Mouse (Mus musculus) myocyte (in vitro differentiated cells): ENCODE data around the gene Tada2b.

Source experiments
- MAX ChIP-seq: IDR thresholded peaks from one replicate; pipeline ENCODE4 v1.6.1; 2011; ENCODE audit warnings: low read depth, mild to moderate bottlenecking, control low read depth
- TCF12 ChIP-seq: IDR thresholded peaks from one replicate; pipeline ENCODE4 v1.6.1; 2011; ENCODE audit warnings: mild to moderate bottlenecking, control low read depth; ENCODE audit not compliant: poor library complexity, insufficient read depth, severe bottlenecking

DNA sequence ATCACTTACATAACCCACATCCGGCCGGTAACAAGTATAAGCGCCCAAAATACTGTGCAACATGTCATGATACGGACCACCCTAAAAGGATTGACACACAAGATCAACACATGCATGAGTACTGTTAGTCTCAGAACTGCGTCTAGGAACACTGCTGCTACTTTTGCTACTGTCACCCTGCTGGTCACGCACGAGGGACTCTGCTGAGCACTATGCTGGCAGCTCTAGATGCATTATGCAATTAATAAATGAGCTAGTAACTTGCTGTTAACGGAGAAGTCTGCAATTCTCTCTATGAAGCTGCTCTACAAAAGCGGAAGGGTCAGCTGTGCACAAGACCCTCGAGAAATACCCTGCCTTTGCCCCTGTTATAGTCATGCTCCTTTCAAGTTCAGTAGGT, 24.3 kb upstream of the Tada2b start:
- TF ChIP-seq TCF12 (no peak), MAX (no peak)
